Mouse (Mus musculus) left cerebral cortex, adult 9 months (tissue): ENCODE results near the gene Park7.
"Not testable (repeated sequence)": the region's sequence is repeated elsewhere in the genome, so short reads cannot be mapped to it uniquely, and the experiment has no call there.

Experiments
- DNase-seq, 2 experiments: peaks; one replicate each; pipeline ENCODE4 v3.0.0; 2022; ENCODE audit warnings: low spot score in 2 of 2

The Park7 gene

GRCm38 (mm10) chr4:150874416-150874815 lies 39.8 kb downstream of the Park7 start:
- not testable (repeated sequence) for DNase-seq

- no peak for DNase-seq
These were observed 41.6 kb downstream of the Park7 start for GRCm38 (mm10) chr4:150872681-150873080.

GRCm38 (mm10) chr4:150872139-150872651 lies 42.0 kb downstream of the Park7 start:
- peak in 1 of 2 experiments; percentile 49 for DNase-seq

- DNase-seq = no peak
These were observed 42.7 kb downstream of the Park7 start for GRCm38 (mm10) chr4:150871392-150872138.

GRCm38 (mm10) chr4:150870963-150871391 lies 43.3 kb downstream of the Park7 start:
- DNase-seq = no peak

GRCm38 (mm10) chr4:150869276-150870197 lies 44.7 kb downstream of the Park7 start:
- DNase-seq = no peak

- DNase-seq = no peak
These were observed 45.4 kb downstream of the Park7 start for GRCm38 (mm10) chr4:150868859-150869258.

GRCm38 (mm10) chr4:150868161-150868560 lies 46.1 kb downstream of the Park7 start:
- DNase-seq = no peak

- no peak for DNase-seq
These were observed 47.7 kb downstream of the Park7 start for GRCm38 (mm10) chr4:150866494-150866893.

- no peak for DNase-seq
These were observed 48.2 kb downstream of the Park7 start for GRCm38 (mm10) chr4:150866069-150866468.

- no peak for DNase-seq
These were observed 48.9 kb downstream of the Park7 start for GRCm38 (mm10) chr4:150865371-150865770.

- no peak for DNase-seq
These were observed 51.4 kb downstream of the Park7 start for GRCm38 (mm10) chr4:150862626-150863375.

- no peak for DNase-seq
These were observed 53.1 kb downstream of the Park7 start for GRCm38 (mm10) chr4:150861161-150861560.

- no peak for DNase-seq
These were observed 53.7 kb downstream of the Park7 start for GRCm38 (mm10) chr4:150860526-150860925.

- DNase-seq = no peak
These were observed 58.9 kb downstream of the Park7 start for GRCm38 (mm10) chr4:150855346-150855745.

- peak; percentile 80 to 95 for DNase-seq
These were observed 59.4 kb downstream of the Park7 start for GRCm38 (mm10) chr4:150854839-150855246.

- no peak for DNase-seq
These were observed 60.4 kb downstream of the Park7 start, which contains the start of gene Errfi1 for GRCm38 (mm10) chr4:150853680-150854461. TSS of gene Errfi1 (plus strand) at chr4:150853919.

- DNase-seq = no peak
These were observed 61.8 kb downstream of the Park7 start for GRCm38 (mm10) chr4:150852479-150852878.

GRCm38 (mm10) chr4:150852045-150852444 lies 62.2 kb downstream of the Park7 start:
- DNase-seq = no peak

- no peak for DNase-seq
These were observed 63.3 kb downstream of the Park7 start for GRCm38 (mm10) chr4:150850893-150851292.

- no peak for DNase-seq
These were observed 64.3 kb downstream of the Park7 start for GRCm38 (mm10) chr4:150849964-150850363.
